In genomic region chr15:95898438-95898837, GRCm38 (mm10) we compare ENCODE assay signal across 23 mouse cellular contexts.
A peak's percentile ranks its signal among the peaks of the same experiment; 100 is the strongest.
DNase-seq lines count a peak whose midpoint lies in the region; ATAC-seq and TF ChIP-seq lines count a peak whose summit lies in the region.
"Had no signal": no experiment of that assay in that cellular context is flagged by ENCODE, and none has a peak within 500 bp of the region (broad histone marks: within the 10 kb centered on the region; RNA-seq: fewer than 3 reads in every experiment).

No protein-coding gene starts in this region.

- H3K4me3 ChIP-seq in liver, embryonic 14.5 days (ENCODE audit: insufficient read depth in 1 of 2, low read depth in 2 of 2, low read length in 2 of 2), result no peak overlapping the region
- H3K4me3 ChIP-seq in liver, embryonic 11.5 days (ENCODE audit: low read depth, low read length), result no peak overlapping the region
- H3K4me3 ChIP-seq in liver, embryonic 16.5 days (ENCODE audit: low read depth, low read length), result no peak overlapping the region
- H3K4me3 ChIP-seq: embryonic facial prominence, embryonic 10.5 days; embryonic facial prominence, embryonic 13.5 days; gastrocnemius, adult 2 months; hindbrain, embryonic 12.5 days; hindbrain, embryonic 15.5 days had no signal

- TF ChIP-seq CTCF in liver, embryonic 14.5 days (IDR thresholded peaks at IDR 0.05; ENCODE audit: low read depth), result no peak

- H3K36me3 ChIP-seq in liver, embryonic 14.5 days (replicated peaks; ENCODE audit: control insufficient read depth, insufficient read depth, low read depth), result no peaks in the 10 kb centered on the region
- 0 out of 2 replicates have a peak, but pooled peaks cover 3% of the 10 kb centered on the region for H3K36me3 ChIP-seq in liver, embryonic 11.5 days (ENCODE audit: control insufficient read depth, insufficient read depth, low read length)
- no peaks in the 10 kb centered on the region for H3K36me3 ChIP-seq in liver, embryonic 16.5 days (ENCODE audit: control insufficient read depth, insufficient read depth)
- H3K36me3 ChIP-seq: hindbrain, embryonic 15.5 days had no signal

- no peaks in the 10 kb centered on the region for H3K9me3 ChIP-seq in liver, embryonic 14.5 days (ENCODE audit: control insufficient read depth, low read length)
- no peaks in the 10 kb centered on the region for H3K9me3 ChIP-seq in liver, embryonic 11.5 days (ENCODE audit: control insufficient read depth, low read length)
- H3K9me3 ChIP-seq in liver, embryonic 16.5 days (replicated peaks; ENCODE audit: control insufficient read depth, low read length), result no peaks in the 10 kb centered on the region
- H3K9me3 ChIP-seq: embryonic facial prominence, embryonic 10.5 days; embryonic facial prominence, embryonic 13.5 days; hindbrain, embryonic 12.5 days; hindbrain, embryonic 15.5 days had no signal

- peak; percentile 52; the same call in 1 of the 2 replicates for ATAC-seq in liver, embryonic 14.5 days (ENCODE audit: insufficient read depth)
- no peak; the same call in 1 of the 2 replicates for ATAC-seq in liver, embryonic 11.5 days (replicated peaks; ENCODE audit: low FRiP score)
- ATAC-seq in erythroid progenitor cell, adult 5-6 weeks (replicated peaks; ENCODE audit: low FRiP score, poor library complexity, severe bottlenecking), result peak; percentile 52
- ATAC-seq in liver, embryonic 16.5 days (ENCODE audit: low read depth), result peak; percentile 50; the same call in 1 of the 2 replicates
- ATAC-seq: CD4-positive, CD25-positive, alpha-beta regulatory T cell, adult 4 months; forebrain, embryonic 14.5 days; forebrain, postnatal 0 days had no signal

- 75% methylated on average over 6 of the region's 6 CpGs for WGBS in liver, embryonic 14.5 days (ENCODE audit: insufficient replicate concordance)
- WGBS in liver, embryonic 11.5 days, result 88% methylated on average over 6 of the region's 6 CpGs
- 73% methylated on average over 6 of the region's 6 CpGs for WGBS in liver, embryonic 16.5 days (ENCODE audit: insufficient replicate concordance)

- 0 out of 2 replicates have a peak, but pooled peaks have one; percentile 10 for TF ChIP-seq EP300 in liver, embryonic 14.5 days (IDR thresholded peaks at IDR 0.05; ENCODE audit: low read depth)

- H3K27ac ChIP-seq in liver, embryonic 14.5 days, result no peak overlapping the region
- no peak overlapping the region for H3K27ac ChIP-seq in liver, embryonic 11.5 days (ENCODE audit: low read depth, low read length)
- no peak overlapping the region for H3K27ac ChIP-seq in liver, embryonic 16.5 days (ENCODE audit: low read length)
- H3K27ac ChIP-seq: embryonic facial prominence, embryonic 10.5 days; embryonic facial prominence, embryonic 13.5 days; gastrocnemius, adult 2 months; hindbrain, embryonic 12.5 days; hindbrain, embryonic 15.5 days had no signal

- H3K4me2 ChIP-seq in liver, embryonic 14.5 days (ENCODE audit: low read depth), result no peak overlapping the region
- H3K4me2 ChIP-seq in liver, embryonic 11.5 days, result no peak overlapping the region
- no peak overlapping the region for H3K4me2 ChIP-seq in liver, embryonic 16.5 days (ENCODE audit: low read depth, low read length)
- H3K4me2 ChIP-seq: embryonic facial prominence, embryonic 13.5 days; heart, embryonic 11.5 days; hindbrain, embryonic 12.5 days; hindbrain, embryonic 15.5 days had no signal

- H3K4me1 ChIP-seq in liver, embryonic 14.5 days (replicated peaks; ENCODE audit: control insufficient read depth in 2 of 2, insufficient read depth in 2 of 2, low read length in 1 of 2), result peaks cover 8 to 19% of the 10 kb centered on the region in 2 experiments
- H3K4me1 ChIP-seq in liver, embryonic 11.5 days (replicated peaks; ENCODE audit: control insufficient read depth, insufficient read depth, low read length), result peaks cover 7% of the 10 kb centered on the region
- H3K4me1 ChIP-seq in liver, embryonic 16.5 days (ENCODE audit: control insufficient read depth, low read depth, low read length), result peaks cover 13% of the 10 kb centered on the region

- no peak for DNase-seq in liver, embryonic 14.5 days (ENCODE audit: low read depth in 3 of 3, low spot score in 3 of 3)
- no peak for DNase-seq in liver, embryonic 11.5 days (ENCODE audit: low spot score)
- no peak for DNase-seq in natural killer cell, adult 2 months (ENCODE audit: low spot score in 2 of 2)
- DNase-seq in lung, postnatal 14 days, result no peak
- DNase-seq: adrenal gland, adult 8-10 months; adrenal gland, postnatal 25 days; cerebellum, adult 11-12 months; cerebellum, adult 8-10 months; cerebellum, postnatal 10 days; cerebellum, postnatal 36 days; embryo, embryonic 11 days; forebrain, postnatal 0 days; gastrocnemius, adult 2 months; gastrocnemius, postnatal 14 days had no signal

- no peaks in the 10 kb centered on the region for H3K27me3 ChIP-seq in liver, embryonic 14.5 days (ENCODE audit: control insufficient read depth, insufficient read depth, low read length)
- no peaks in the 10 kb centered on the region for H3K27me3 ChIP-seq in liver, embryonic 11.5 days (replicated peaks; ENCODE audit: control insufficient read depth, insufficient read depth, low read length)
- no peaks in the 10 kb centered on the region for H3K27me3 ChIP-seq in liver, embryonic 16.5 days (ENCODE audit: control insufficient read depth, insufficient read depth, low read depth, low read length)
- H3K27me3 ChIP-seq: embryonic facial prominence, embryonic 13.5 days; hindbrain, embryonic 12.5 days; hindbrain, embryonic 15.5 days had no signal

- H3K9ac ChIP-seq in liver, embryonic 14.5 days (replicated peaks), result no peak overlapping the region
- H3K9ac ChIP-seq in liver, embryonic 11.5 days (ENCODE audit: low read depth, low read length), result no peak overlapping the region
- H3K9ac ChIP-seq in liver, embryonic 16.5 days (ENCODE audit: low read depth, low read length), result no peak overlapping the region
- H3K9ac ChIP-seq: embryonic facial prominence, embryonic 13.5 days; forebrain, postnatal 0 days; hindbrain, embryonic 12.5 days; hindbrain, embryonic 15.5 days had no signal
